Mouse (Mus musculus) spleen, adult 12 weeks (tissue): Measurements from ENCODE around the gene Rsc1a1.

Experiments
- DNase-seq: peaks from one replicate; pipeline ENCODE4 v3.0.0; 2022; ENCODE audit warnings: low spot score

Gene Rsc1a1

DNA sequence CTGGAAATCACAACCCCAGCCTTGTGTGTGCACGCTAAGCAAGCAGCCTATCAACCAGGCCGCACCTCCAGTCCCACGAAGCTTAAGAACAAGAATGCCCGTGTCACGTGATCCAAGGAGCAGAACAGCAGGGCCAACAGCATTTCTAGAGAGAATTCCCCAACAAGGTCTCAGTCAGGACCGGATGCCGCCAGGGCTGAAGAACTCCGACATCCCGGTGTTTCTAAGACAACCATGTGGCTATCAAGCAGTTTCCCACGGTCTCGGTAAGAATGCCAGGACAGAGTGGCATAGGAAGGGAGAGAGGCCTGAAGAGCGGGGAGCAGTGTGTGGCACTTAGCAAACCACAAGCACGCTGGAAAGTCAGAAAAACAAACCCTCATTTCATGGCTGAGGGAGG, 31.6 kb downstream of the Rsc1a1 start:
- no peak for DNase-seq

DNA sequence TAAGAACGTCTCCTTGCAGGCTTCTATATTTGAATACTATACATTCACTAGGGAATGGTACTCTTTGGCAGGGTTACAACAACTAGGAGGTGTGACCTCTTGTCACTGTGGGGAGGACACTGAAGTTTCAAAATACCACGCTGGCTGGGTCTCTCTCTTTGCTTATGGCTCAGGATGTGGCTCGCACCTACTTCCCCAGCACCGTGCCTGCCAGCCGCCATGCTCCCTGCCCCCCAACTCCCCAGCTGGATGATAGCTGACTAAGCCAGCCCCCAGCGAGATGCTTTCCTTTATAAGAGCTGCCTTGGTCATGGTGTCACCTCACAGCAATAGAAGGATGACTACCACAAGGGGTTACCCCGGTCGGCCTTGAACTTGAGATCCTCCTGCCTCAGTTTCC, 32.4 kb downstream of the Rsc1a1 start:
- no peak for DNase-seq

DNA sequence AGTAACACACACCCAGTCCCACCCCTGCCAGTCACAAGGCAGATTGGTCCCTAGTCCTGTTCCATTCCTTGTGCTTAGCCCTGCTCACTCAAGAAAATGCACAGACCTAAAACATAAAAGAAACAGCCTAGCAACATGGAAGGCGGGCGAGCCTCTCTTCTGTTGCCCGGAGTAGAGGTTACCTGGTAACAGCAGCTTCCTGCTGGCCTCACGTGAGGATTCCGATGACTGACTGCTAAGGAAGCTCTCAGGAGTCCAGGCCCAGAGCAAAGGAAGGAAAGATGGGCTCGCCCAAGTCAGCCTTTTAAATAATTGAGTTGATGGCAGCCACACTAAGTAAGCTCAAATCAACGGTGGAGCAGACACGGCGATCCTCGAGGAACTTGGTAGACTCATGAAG, 33.5 kb downstream of the Rsc1a1 start:
- DNase-seq = no peak

DNA sequence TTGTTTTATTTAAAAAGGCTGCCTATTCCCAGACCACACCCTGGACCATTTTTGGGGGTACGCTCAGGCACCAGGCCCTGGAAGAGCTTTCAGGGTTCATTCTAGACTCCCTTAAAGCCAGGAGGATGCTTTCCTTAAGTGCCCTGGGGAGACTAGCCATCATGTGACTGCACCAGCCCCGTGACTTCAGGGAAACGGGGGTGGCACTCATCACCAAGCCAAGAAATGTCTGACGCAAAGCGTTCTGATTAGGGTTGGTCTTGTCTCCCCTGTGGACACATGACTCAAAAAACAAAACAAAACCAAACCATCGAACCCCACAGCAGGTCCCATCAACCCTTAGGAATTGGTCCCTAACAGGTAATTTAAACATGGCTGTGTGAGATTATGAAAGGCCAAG, 34.1 kb downstream of the Rsc1a1 start:
- no peak for DNase-seq

DNA sequence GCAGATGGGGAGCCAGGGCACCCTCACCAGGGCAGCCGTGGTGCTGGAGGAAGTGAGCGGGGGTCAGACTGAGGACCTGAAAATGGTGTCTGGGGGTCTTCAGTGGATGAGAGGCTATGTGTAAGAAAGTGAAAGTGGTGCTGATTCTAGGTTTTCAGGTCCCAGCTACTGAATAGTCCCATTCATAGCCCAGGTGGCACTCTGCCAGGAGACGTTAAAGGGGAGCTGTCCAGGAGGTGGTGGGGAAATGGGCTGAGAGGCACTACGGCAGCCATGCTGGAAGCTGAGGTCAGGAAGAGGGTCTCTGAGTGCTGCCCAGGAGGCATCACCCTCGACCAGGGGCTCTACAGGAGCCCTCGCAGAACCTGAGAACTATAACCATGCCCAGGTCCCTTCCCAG, 36.2 kb downstream of the Rsc1a1 start:
- no peak for DNase-seq

DNA sequence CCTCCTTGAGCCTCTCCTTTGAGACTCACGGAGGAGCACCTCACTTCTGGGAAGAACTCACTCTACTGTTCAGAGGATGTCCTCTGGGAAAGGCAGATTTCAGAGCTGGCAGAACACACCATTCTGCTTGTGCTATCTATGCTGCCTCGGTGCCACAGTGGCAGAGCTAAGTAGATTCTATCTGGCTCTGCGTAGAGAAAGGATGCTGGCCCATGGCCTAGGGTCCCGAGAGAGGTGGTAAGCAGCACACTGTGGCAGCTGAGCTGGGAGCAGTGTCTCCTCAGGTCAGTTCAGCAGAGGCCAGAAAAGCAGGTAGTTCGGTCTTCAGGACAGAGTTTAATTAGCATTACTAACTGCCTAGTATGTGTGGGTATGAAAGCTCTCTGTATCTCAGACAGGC, 37.1 kb downstream of the Rsc1a1 start:
- DNase-seq = no peak

DNA sequence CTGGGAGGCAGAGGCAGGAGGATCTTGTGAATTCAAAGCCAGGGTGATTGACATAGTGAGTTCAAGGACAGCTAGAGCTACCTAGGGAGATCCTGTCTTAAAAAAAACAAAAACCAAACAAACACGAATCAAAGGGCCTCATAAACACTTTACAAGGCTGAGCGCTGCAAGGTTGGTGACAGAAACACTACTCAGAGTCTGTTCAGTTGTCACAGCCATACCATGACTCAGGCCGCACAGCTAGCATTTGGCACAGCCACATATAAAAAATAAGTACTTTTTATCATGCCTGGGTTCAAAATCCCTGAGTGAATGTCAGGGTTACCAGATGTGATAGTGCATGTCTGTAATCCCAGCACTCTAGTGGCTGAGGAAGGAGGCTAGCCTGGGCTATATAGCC, 38.2 kb downstream of the Rsc1a1 start:
- DNase-seq = no peak

DNA sequence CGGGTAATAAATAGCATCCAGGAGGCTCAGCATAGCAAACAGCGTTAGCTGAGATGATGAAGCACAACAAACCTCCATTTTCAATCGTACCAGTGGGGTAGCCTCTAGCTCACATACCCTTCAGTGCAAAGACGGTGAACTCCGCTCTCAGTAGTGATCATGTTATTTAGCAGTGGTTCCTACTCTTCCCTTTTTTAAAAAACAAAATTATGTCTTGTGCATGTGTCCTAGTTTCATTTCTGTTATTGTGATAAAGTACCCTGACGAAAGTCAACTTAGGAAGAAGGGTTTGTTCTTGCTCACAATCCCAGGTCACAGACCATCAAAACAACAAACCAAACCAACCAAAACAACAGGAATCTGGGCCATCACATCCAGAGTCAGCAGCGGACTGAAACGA, 39.4 kb downstream of the Rsc1a1 start:
- no peak for DNase-seq

DNA sequence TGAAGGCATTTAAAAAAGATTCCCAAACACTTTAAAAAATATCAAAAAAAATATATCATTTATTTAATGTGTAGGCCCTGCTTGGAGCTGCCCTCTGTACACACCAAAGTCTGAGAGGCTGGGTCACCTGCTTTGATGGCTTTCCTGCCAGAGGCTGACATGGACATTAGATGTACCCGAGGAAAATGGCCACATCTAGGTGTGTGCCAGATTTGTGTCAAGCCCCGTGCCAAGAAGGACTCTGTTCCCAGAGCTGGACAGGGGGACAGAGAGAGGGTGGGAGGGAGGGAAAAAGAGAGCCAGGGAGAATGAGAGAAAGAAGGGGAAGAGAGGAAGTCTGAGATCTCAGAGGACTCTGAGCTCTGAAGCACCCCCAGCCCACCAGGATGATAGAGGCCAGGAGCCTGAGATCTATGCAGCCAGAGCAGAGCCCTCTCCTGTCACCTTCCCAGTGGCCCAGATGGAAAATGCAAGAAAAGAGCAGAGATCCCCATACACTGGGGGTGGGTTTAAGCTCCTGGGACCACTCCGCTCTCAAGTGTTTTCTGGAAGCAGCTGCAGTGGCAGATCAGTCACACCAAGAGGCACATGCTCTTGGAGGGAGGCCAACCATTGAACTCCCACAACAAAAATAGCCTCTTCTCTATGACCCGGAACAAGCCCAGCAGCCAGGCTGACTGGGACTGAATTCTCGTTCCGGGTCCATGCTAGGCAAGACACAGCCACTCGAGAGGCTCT, 42.1 kb downstream of the Rsc1a1 start:
- no peak for DNase-seq

DNA sequence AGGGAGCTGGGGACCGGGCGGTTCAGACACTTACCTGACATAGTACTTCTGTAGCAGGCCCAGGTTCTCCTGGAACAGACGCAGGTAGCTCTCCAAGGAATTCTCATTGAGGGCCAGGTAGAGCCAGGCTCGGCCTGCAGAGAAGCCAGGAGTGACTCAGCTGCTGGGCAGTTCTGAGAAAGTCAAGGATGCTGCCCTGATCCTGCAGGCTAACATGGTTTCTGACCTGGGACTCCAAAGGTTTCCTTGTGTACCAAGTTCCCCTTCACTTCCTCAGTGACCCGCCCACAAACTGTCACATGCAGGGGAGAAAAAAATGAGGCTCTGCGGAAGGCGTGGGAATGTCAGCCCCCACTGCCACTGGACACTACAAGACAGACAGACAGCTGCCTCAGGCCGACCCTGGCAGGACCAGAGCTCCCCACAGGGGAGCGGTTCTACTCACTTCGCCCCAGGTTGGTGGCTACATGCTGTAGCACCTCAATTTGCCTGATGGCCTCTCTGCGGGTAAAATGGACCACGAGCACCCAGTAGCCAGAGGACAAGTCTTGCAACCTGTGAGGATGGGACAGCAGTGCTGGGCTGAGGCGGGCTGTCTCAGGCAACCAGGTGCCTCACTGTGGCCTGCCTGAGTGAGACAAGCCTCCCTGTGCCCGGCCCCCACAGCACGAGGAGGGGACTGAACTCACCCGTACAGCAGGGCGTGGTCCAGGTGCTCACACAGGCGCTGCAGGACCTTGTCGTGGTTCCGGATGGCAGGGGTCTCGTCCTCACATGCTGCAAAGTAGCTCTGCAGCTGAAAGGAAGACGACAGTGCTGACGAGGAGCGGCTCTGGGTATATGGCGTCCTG, 43.2 kb downstream of the Rsc1a1 start:
- DNase-seq = no peak

DNA sequence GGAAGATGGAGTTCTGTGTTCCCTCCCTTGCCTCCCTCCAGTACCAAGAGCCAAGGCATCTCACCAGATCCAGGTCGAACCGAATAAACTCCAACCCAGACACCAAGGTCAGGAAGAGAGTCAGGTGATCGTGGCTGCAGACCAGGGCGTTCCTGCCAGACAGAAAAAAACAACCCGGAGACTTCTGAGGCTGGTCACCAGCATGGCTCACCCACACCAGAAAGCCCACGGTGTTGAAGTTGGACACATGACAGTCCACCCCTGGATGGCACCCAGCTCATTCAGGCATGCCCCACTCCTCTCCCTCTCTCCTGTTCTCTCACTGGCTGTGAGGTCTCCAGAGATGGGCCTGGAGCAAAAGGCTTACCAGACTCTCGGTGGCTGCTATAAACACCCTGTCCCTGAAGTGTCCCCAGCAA, 44.0 kb downstream of the Rsc1a1 start:
- DNase-seq = no peak

DNA sequence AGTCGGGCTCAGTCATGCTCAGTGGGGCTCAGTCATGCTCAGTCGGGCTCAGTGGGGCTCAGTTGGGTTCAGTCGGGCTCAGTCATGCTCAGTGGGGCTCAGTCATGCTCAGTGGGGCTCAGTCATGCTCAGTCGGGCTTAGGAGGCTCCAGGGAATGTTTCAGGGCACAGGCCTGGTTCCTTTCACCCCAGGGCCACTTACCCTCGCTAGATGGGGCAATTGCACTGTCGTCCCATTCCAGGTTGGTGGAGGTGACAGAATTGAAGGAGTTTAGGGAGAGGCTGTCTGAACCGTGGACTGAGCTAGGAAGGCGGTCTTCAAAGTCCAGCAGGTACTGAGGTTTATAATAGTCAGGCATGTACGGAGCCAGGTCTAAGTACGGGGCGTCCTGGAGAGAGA, 45.9 kb downstream of the Rsc1a1 start:
- no peak for DNase-seq

DNA sequence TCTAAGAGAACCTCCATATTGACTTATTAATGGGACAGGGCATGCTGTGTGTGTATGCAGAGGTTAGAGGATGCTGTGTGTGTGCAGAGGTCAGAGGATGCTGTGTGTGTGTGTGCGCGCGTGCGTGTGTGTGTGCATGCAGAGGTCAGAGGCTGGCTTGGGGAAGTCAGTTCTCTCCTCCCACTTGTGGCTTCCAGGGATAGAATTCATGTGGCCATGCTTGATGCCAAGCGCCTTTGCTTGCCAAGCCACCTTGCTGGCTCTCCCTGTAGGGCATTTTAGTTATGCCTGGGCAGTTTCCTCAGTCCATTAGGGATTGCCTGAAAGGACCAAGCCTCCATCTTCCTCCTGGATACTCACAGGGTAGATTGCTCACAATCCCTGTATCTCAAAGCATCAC, 48.7 kb downstream of the Rsc1a1 start:
- no peak for DNase-seq

DNA sequence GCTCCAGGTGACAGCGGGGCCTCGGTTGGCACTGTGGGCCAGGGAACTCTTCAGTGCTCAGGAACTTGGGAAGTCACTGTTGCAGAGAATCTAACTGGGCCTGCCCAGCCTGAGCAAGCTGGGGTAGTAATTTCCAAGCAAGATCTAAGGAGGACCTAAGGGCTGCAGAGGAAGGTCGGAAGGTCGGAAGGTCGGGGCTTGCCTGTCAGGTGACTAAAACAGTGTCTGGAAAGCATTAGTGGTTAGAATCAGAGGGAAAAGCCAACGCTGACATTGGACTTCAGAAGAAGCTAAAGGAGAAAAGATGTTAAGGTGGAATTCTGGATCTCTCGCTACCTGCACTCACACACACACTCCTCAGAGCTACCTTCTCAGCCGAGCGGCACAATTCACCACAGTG, 49.4 kb downstream of the Rsc1a1 start:
- DNase-seq = no peak
